Mouse (Mus musculus) MEL (cell line): ENCODE measurements around the gene Amigo3.

Source experiments
- MAFK ChIP-seq: IDR thresholded peaks from 2 replicates; pipeline ENCODE4 v1.6.1; 2011; ENCODE audit warnings: low read depth, mild to moderate bottlenecking, low read length, improper control_type of control experiment, borderline replicate concordance
- USF1 ChIP-seq: IDR thresholded peaks from 2 replicates; pipeline ENCODE4 v1.6.1; 2014; ENCODE audit warnings: low read depth, mild to moderate bottlenecking, inconsistent platforms, low read length, improper control_type of control experiment, moderate library complexity

- TF ChIP-seq USF1, result no peak
- TF ChIP-seq MAFK, result no peak
Observed at GRCm38 (mm10) chr9:108046582-108046981, 6.4 kb upstream of the Amigo3 start.
